Mouse (Mus musculus): ENCODE data around the gene Ehbp1l1. TPM values are rescaled to one million over a fixed set of nuclear protein-coding genes. Genes with fewer than 3 reads are reported as not detected.

Ehbp1l1 gene
- total RNA-seq, 2 experiments from 2014 or later: 41.9 to 48.6 TPM

- intact Hi-C loops (cut with DNase I): no loop called here
- DNase-seq: no peak
Measured at GRCm38 (mm10) chr19:5685431-5685830, 40.7 kb downstream of the Ehbp1l1 start.

DNA sequence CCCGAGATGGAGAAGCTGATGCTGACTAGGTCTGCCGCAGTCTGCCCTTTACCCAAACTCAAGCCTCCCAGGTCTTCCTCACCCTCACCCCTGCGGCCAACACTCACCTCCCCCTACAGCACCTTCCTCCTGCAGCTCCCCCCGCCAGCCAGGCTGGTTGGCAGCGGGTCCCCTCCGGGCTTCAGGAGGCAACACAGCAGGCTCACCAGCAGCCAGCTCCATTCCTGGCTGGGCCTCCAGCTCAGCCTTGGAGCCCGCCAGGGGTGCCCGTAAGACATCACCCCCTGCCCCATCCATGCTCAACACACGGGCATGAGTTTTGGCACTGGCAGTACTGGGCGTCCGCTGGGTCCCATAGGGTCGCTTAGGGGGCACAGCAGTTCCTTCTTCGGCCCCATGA lies 41.1 kb downstream of the Ehbp1l1 start:
- DNase-seq: no peak
- intact Hi-C loops (cut with DNase I): no loop called here

DNA sequence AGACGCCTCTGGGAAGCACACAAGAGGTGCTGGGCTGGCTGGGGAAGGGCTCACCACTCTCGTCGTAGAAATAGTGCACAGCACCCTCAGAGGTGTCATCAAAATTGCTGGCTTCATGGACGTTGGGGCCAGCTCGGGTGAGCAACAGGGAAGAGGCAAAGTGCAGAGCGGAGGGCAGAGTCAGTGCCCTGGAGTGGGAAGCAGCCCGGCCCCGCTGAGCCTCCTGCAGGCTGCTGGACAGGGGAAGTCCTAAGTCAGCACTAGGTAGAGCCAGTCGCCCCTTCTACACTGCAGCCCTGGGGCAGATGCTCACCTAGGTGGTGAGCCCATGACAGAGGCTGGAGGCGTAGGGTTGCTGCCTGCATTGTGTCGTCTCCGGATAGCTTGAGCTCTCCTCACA lies 41.9 kb downstream of the Ehbp1l1 start:
- no peak for DNase-seq
- intact Hi-C loops (cut with DNase I): no loop called here

- DNase-seq: no peak
- intact Hi-C loops (cut with DNase I): no loop called here
Measured at GRCm38 (mm10) chr19:5680432-5680831, 45.7 kb downstream of the Ehbp1l1 start.

DNA sequence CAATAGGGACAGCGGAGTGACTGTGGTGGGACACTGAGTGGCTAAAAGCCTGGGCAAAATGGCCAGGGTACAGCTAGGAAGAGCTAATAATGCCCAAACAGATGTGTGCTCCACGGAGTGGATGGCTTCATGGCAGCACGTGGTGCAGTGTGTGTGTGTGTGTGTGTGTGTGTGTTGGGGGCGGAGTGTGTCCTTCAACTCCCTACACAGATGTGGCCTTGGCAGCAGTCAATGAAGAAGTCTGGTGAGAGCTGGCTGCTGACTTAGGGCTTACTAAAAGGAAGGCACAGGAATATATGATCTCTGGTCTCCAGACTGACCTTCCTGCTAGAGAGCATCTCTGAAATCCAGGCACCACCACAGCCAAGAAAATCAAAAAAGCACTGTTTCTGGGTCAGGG lies 57.7 kb downstream of the Ehbp1l1 start:
- DNase-seq: no peak
- intact Hi-C loops (cut with DNase I): no loop called here

DNA sequence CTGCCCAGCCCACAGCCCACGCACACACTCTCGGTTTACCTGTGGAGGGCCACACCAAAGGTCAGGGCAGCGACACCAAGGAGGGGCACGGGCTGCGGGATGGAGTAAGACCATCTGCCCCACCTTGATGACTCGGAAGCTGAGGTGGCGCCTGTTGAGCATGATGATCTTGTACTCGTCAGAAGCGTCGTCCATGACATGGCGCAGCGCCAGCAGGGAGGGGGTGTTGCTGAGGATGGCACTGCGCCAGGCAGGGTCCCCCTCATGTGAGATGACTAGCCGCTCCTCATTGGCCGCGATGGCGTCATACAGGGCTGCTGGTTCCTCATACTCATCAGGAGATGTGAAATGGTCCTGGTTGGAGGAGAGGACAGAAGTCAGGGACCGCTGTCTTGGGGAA lies 59.7 kb downstream of the Ehbp1l1 start:
- intact Hi-C loops (cut with DNase I): no loop called here
- no peak for DNase-seq

- no peak for DNase-seq
- intact Hi-C loops (cut with DNase I): no loop called here
Measured at GRCm38 (mm10) chr19:5665465-5665864, 60.7 kb downstream of the Ehbp1l1 start.

GRCm38 (mm10) chr19:5664669-5665257 lies 61.4 kb downstream of the Ehbp1l1 start:
- intact Hi-C loops (cut with DNase I): no loop called here
- DNase-seq: no peak

GRCm38 (mm10) chr19:5662981-5663913 lies 62.9 kb downstream of the Ehbp1l1 start, which contains the start of gene Sipa1:
TSS of gene Sipa1 (minus strand) at chr19:5663707.
- DNase-seq: peak; percentile 80
- intact Hi-C loops (cut with DNase I): no loop called here

GRCm38 (mm10) chr19:5662310-5662709 lies 63.8 kb downstream of the Ehbp1l1 start:
- no peak for DNase-seq
- intact Hi-C loops (cut with DNase I): no loop called here

- intact Hi-C loops (cut with DNase I): no loop called here
- DNase-seq: no peak
Measured at GRCm38 (mm10) chr19:5660942-5661751, 65.0 kb downstream of the Ehbp1l1 start.

Small RNA genes within 50 kb of the gene (microRNA-seq; reads per million reads assigned to microRNA genes)
- not detected for gene Mir6987

Other genes starting within 250 kb of the Ehbp1l1 start
- 10 to 100 TPM; 40.2 to 43.7 TPM for gene Mus81, start 237.9 kb downstream of the Ehbp1l1 start, total RNA-seq (2021)
- gene Cfl1, start 235.9 kb downstream of the Ehbp1l1 start, total RNA-seq (2021): 1,000 to 10,000 TPM; 2,142 to 2,227 TPM
- gene 1700020D05Rik, start 222.5 kb downstream of the Ehbp1l1 start, total RNA-seq (2021): 1 to 10 TPM; 9.3 to 9.6 TPM
- gene Snx32, start 215.8 kb downstream of the Ehbp1l1 start, total RNA-seq (2021): 10 to 100 TPM; 64.8 to 67.7 TPM
- gene Ovol1, start 165.7 kb downstream of the Ehbp1l1 start, total RNA-seq (2021): not detected
- gene Ap5b1, start 158.3 kb downstream of the Ehbp1l1 start, total RNA-seq (2021): 10 to 100 TPM; 11.6 to 12.2 TPM
- 10 to 100 TPM; 47.3 to 49.7 TPM for gene Rnaseh2c, start 124.4 kb downstream of the Ehbp1l1 start, total RNA-seq (2021)
- 10 to 100 TPM; 84.6 to 98.4 TPM for gene Kat5, start 116.1 kb downstream of the Ehbp1l1 start, total RNA-seq (2021)
- gene Rela, start 88.8 kb downstream of the Ehbp1l1 start, total RNA-seq (2021): 10 to 100 TPM; 29.6 to 34.8 TPM
- 10 to 100 TPM; 31.1 to 33.3 TPM for gene Sipa1, start 62.6 kb downstream of the Ehbp1l1 start, total RNA-seq (2021)
- 10 to 100 TPM; 14.3 to 14.6 TPM for gene Map3k11, start 37.6 kb downstream of the Ehbp1l1 start, total RNA-seq (2021)
- gene Pcnx3, start 37.4 kb downstream of the Ehbp1l1 start, total RNA-seq (2021): 10 to 100 TPM; 87.7 to 91.7 TPM
- gene Kcnk7, start 21.9 kb downstream of the Ehbp1l1 start, total RNA-seq (2021): not detected
- gene Fam89b, start 3.3 kb upstream of the Ehbp1l1 start, total RNA-seq (2021): 10 to 100 TPM; 72.4 to 72.5 TPM
- gene Ltbp3, start 14.6 kb upstream of the Ehbp1l1 start, total RNA-seq (2021): 10 to 100 TPM; 23.8 to 23.9 TPM
- 10 to 100 TPM; 81.7 to 81.8 TPM for gene Scyl1, start 45.1 kb upstream of the Ehbp1l1 start, total RNA-seq (2021)
- 10 to 100 TPM; 12.1 to 13.4 TPM for gene Frmd8, start 149.0 kb upstream of the Ehbp1l1 start, total RNA-seq (2021)
- gene Slc25a45, start 151.5 kb upstream of the Ehbp1l1 start, total RNA-seq (2021): 1 to 10 TPM; 1.4 to 2.0 TPM
- gene Tigd3, start 167.8 kb upstream of the Ehbp1l1 start, total RNA-seq (2021): 10 to 100 TPM; 10.2 to 11.7 TPM
- 10 to 100 TPM; 76.1 to 84.1 TPM for gene Dpf2, start 186.7 kb upstream of the Ehbp1l1 start, total RNA-seq (2021)
- 10 to 100 TPM; 11.2 to 14.2 TPM for gene Cdc42ep2, start 198.5 kb upstream of the Ehbp1l1 start, total RNA-seq (2021)
- 10 to 100 TPM; 14.3 to 16.4 TPM for gene Pola2, start 237.9 kb upstream of the Ehbp1l1 start, total RNA-seq (2021)